Mouse (Mus musculus) lung, postnatal 14 days (tissue): ENCODE results near the gene Ift46.

Experiments
- DNase-seq: peaks from one replicate; pipeline ENCODE4 v3.0.0; 2021

The Ift46 gene

GRCm38 (mm10) chr9:44810316-44810715 is 42.6 kb downstream of the Ift46 start:
- peak; percentile 16 for DNase-seq

- no peak for DNase-seq
These were observed 46.5 kb downstream of the Ift46 start for GRCm38 (mm10) chr9:44814179-44814578.

- DNase-seq: no peak
These were observed 49.8 kb downstream of the Ift46 start for GRCm38 (mm10) chr9:44817522-44817921.

GRCm38 (mm10) chr9:44819920-44820827 is 52.5 kb downstream of the Ift46 start:
- peak; percentile 32 for DNase-seq

GRCm38 (mm10) chr9:44826660-44827059 is 59.0 kb downstream of the Ift46 start:
- no peak for DNase-seq

GRCm38 (mm10) chr9:44828944-44829343 is 61.2 kb downstream of the Ift46 start:
- DNase-seq: no peak

- DNase-seq: no peak
These were observed 62.8 kb downstream of the Ift46 start for GRCm38 (mm10) chr9:44830506-44830905.

- peak; percentile 48 for DNase-seq
These were observed 64.6 kb downstream of the Ift46 start for GRCm38 (mm10) chr9:44832356-44832755.

GRCm38 (mm10) chr9:44836439-44836838 is 68.7 kb downstream of the Ift46 start:
- DNase-seq: peak; percentile 81

GRCm38 (mm10) chr9:44841241-44841640 is 73.5 kb downstream of the Ift46 start:
- peak; percentile 20 for DNase-seq
